15 mouse cellular contexts compared by ENCODE assay signal in genomic region chr11:68703360-68703759, GRCm38 (mm10).
"Had no signal": no experiment of that assay in that cellular context is flagged by ENCODE, and none has a peak within 500 bp of the region (broad histone marks: within the 10 kb centered on the region; RNA-seq: fewer than 3 reads in every experiment).

No protein-coding gene starts in this region.

- H3K9ac ChIP-seq: limb, embryonic 12.5 days; lung, embryonic 15.5 days; neural tube, embryonic 15.5 days had no signal

- H3K4me3 ChIP-seq: limb, embryonic 12.5 days; lung, embryonic 15.5 days; myocyte; neural tube, embryonic 15.5 days had no signal

- H3K27me3 ChIP-seq: limb, embryonic 12.5 days; lung, embryonic 15.5 days; neural tube, embryonic 15.5 days had no signal

- H3K9me3 ChIP-seq: lung, embryonic 15.5 days; neural tube, embryonic 15.5 days had no signal

- DNase-seq: kidney, adult 9 months; kidney, postnatal 36 days; layer of hippocampus, adult 9-11 months; layer of hippocampus, postnatal 36 days; lung, postnatal 14 days; midbrain, embryonic 14.5 days; right cerebral cortex, adult 18-20 months; right cerebral cortex, postnatal 25 days; thymus, postnatal 36 days had no signal

- H3K27ac ChIP-seq: kidney, postnatal 0 days; limb, embryonic 12.5 days; lung, embryonic 15.5 days; macrophage; neural tube, embryonic 15.5 days had no signal

- H3K4me2 ChIP-seq: limb, embryonic 12.5 days; lung, embryonic 15.5 days; neural tube, embryonic 15.5 days had no signal
